Mouse (Mus musculus): ENCODE measurements around the gene Rhox7b.

DNA sequence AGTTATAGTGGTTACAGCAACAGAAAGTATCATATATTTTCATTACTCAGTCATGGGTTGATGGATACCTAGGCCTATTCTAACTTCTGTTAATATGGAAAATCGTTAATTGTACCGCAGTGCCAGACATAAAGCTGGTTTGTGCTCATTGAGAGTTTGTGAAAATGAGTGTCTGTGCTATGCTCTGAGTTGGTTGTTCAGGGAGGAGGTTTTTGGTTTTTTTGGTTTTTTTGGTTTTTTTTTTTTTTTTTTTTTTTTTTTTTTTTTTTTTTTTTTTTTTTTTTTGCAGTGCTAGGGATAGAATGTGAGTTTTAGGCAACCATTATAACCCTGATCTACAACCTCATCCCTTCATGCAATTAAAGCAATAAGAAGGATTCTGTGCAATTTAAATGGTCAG, 25.4 kb downstream of the Rhox7b start:
- TF ChIP-seq CTCF (IDR thresholded peaks at IDR 0.05; ENCODE audit: extremely low read depth, insufficient read depth, insufficient read length, insufficient replicate concordance) (no peak), POLR2A (IDR thresholded peaks at IDR 0.05; ENCODE audit: low read depth, low read length) (no peak)

Measured in spleen, adult 2 months (tissue).